Mouse (Mus musculus): Measurements from ENCODE around the gene Fam122a. TPM values are rescaled to one million over a fixed set of nuclear protein-coding genes. Genes with fewer than 3 reads are reported as not detected.

The Fam122a gene
- total RNA-seq, 2 experiments from 2014 or later = 26.3 to 33.6 TPM

GRCm38 (mm10) chr19:24491824-24492223, 14.7 kb upstream of the Fam122a start:
- DNase-seq = no peak
- intact Hi-C loops (cut with DNase I) = no loop called here

- DNase-seq = no peak
- intact Hi-C loops (cut with DNase I) = no loop called here
Measured at GRCm38 (mm10) chr19:24490275-24490674, 13.1 kb upstream of the Fam122a start.

DNA sequence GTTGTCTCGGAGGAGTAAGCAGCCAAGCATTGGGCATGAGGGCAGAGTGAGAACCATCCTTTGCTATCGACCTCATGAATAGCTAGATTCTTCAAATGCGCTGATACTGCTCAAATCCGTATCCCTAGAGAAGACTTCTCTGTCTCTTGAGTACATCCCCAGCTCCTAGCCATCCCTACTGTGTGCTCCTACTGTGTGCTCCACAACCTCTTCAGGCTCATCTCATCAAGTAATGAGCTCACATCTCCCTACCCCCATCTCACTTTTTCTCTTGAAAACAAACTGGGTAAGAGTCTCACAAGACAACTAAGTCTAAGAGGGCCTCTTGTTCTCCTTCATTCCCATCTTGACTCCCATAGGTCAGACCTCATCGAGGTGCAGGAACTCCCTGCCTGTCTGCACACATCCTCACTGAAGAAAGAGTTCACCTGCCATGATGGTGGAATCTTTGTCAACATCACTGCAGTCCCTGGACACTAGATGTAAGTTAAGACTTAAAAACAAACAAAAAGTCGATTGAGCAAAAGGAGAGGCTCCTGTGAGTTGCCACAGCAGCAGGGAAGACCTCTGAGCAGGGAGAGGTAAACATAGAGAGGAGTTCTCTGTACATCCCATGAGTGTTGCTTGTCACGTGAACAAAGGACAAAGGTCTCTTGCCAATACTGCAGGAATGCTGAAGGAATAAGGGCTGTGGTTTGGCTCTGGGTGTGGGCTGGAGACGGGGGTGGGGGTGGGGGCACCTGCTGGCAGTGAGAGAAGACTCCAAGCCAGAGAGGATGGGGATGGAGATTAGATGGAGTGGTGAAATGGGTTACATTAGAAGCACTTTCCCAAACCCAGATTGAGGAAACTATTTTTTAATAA, 9.5 kb upstream of the Fam122a start:
- no peak for DNase-seq
- intact Hi-C loops (cut with DNase I) = no loop called here

DNA sequence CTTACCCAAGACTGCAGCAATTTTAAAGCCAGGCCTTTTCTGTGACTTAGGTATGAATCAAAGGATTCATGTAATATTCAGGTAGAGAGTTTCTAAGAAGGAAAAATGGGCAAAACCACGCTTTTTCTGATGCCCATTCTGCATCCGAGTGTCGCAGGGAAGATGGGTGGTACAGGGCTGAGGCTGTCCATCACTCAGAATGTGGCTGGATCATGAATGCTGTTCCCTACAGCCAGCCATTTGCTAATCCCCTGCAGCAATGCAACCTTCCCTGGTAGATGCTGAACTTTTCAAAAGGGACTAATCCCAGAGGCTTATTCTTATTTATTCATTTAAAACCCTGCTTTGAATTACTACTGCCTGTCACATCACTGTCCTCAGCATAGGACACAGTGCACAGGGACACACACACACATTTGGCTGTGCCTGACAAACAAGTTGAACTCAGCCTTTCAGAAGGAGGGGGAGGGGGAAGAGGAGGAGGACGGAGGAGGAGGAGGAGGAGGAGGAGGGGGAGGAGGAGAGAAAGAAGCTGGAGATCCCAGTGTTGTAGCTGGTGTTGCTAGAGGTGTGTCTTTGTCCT, 7.5 kb upstream of the Fam122a start:
- intact Hi-C loops (cut with DNase I) = no loop called here
- DNase-seq = no peak

DNA sequence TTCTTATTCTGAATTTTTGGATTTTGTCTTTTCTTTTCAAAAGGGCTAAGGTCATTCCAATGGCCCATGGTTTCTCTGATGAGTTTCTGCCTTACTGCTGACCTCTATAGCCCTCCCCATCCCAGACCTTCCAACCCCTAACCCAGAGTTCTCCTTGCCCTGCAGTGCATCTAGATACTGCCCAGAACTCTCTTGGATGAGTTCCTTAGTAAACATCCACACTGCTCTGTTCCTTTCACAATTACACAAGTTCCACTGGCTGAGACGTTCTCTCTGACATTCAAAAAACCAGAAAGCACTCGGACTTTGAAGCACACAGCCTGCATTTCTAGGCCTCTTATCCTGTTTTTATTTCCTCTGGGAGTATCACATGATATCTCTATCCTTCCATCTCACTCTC, 3.8 kb upstream of the Fam122a start:
- intact Hi-C loops (cut with DNase I) = no loop called here
- DNase-seq = no peak

DNA sequence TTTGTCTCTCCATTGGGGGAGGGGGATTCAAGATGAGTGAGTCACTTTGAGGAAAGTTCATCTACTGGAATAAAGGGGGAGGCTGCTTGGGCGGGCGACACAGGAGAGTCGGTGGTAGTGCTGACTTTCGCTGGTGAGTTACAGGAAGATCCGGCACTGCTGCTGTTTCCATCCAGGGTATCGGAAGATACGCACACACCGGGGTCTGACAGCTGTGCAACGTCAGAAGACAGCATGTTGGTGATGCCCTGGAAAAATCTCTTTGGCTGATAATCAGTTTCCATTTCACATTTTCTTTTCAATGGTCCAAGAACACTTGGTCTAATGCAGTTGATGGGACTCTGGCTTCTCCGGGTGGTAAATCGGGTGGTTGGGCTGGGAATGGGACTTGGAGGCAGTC, 695 bp downstream of the Fam122a start:
- no peak for DNase-seq
- intact Hi-C loops (cut with DNase I) = loop anchor here (5.0 kb wide), 1 partner anchor 174 kb away; no protein-coding TSS in a partner anchor

DNA sequence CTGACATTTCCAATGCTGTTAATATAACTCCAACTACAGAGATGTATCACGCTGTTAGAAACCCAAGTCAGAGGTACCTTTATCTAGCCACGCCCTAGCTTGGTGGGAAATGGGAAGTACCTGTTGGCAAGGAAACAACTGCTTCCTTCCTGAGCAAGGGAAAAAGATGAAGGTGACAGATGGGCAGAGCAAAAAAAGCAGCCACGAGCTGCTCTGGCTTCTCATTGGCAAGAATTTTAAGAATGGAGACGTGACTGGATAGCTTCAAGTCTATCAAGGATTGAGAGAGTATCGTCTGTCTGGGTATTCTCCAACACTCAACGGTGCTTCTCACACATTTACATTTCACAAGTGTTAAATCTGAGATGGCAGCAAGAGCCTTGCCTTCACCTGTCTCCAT, 1.9 kb downstream of the Fam122a start:
- DNase-seq = no peak
- intact Hi-C loops (cut with DNase I) = loop anchor here (5.0 kb wide), 1 partner anchor 173 kb away; no protein-coding TSS in a partner anchor

GRCm38 (mm10) chr19:24472512-24472911, 4.6 kb downstream of the Fam122a start:
- DNase-seq = no peak
- intact Hi-C loops (cut with DNase I) = no loop called here

GRCm38 (mm10) chr19:24471538-24471937, 5.6 kb downstream of the Fam122a start:
- no peak for DNase-seq
- intact Hi-C loops (cut with DNase I) = no loop called here

- intact Hi-C loops (cut with DNase I) = no loop called here
- no peak for DNase-seq
Measured at GRCm38 (mm10) chr19:24469216-24469615, 7.9 kb downstream of the Fam122a start.

DNA sequence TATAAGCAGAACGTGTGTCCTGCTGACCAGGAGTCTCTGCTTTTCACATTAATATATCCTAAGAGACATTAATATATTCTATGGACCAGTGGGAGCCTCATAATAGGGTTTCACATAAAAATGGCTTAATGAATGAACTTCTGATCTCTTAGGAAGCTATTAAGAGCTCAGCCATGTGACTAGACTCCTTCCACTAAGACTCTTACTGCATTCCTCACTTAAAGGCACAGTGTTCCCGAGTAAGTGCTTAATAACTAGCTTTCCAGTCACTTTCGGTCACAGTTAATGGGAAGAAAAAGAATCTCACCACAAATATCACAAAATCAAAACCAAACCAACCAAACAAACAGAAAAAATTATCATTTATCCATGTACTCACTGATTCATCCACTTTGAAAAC, 8.5 kb downstream of the Fam122a start:
- DNase-seq = no peak
- intact Hi-C loops (cut with DNase I) = no loop called here

GRCm38 (mm10) chr19:24463011-24463410, 14.1 kb downstream of the Fam122a start:
- DNase-seq = no peak
- intact Hi-C loops (cut with DNase I) = no loop called here

- intact Hi-C loops (cut with DNase I) = no loop called here
Measured at GRCm38 (mm10) chr19:24456591-24457231, 20.4 kb downstream of the Fam122a start.

GRCm38 (mm10) chr19:24455249-24455960, 21.8 kb downstream of the Fam122a start:
- intact Hi-C loops (cut with DNase I) = no loop called here
- no peak for DNase-seq

More at GRCm38 (mm10) chr19:24456591-24457231, 20.4 kb downstream of the Fam122a start:
- DNase-seq = peak; percentile 43

DNA sequence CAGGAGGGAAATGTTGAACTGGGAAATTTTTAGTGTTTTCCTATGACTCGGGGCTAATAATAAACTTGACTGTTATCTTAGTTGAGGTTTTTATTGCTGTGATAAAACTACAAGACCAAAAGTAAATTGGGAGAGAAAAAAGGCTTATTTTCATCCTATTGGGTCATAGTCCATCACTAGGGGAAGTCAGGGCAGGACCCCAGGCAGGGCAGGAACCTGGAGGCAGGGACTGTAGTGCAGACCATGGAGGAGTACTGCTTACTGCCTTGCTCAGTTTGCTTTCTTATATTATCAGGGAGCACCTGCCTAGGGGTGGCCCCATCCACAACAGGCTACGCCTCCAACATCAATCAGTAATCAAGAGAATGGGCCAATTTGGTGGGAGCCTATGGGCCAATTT, 22.7 kb downstream of the Fam122a start:
- no peak for DNase-seq

DNA sequence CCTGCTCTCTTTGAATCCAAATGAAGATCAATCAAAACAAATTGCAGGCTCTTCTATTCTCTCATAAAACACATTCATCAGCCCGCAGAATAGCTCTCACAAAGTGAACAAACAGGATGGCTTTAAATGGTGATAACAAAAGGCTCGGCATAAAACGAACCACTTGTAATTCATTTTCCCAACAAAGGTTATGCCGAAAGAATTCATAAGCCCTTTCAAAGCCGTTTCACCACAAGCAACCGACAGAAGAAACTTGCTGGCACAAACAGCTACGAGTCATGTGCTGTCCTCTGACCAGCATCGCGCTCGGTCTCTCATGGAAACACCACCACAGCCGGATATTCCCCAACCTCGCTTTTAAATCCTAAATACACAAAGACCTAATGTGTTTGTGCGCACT, 23.8 kb downstream of the Fam122a start:
- intact Hi-C loops (cut with DNase I) = no loop called here
- peak; percentile 26 for DNase-seq

More for the DNA sequence above, 22.7 kb downstream of the Fam122a start:
- intact Hi-C loops (cut with DNase I) = no loop called here

DNA sequence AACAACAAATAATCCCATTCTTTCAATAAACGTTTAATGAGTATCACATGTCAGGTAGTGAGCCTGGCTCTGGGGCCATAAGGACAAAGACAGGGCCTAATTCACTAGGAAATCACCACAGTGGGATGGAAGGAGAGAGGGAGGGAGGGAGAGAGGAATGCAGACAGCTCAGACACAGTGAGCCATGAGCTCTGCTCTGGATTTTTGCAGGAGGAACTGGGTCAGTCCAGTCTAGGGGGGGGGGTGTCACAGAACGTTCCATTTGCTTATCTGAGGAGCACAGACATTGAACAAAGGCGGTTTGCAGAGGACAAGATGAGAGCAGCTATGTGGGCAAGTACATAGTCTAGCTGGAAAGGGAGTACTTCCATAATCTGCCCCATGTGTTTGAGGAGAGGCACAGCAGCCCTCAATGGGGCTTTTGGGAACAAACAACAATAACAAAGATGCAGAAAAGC, 24.7 kb downstream of the Fam122a start:
- intact Hi-C loops (cut with DNase I) = no loop called here
- peak; percentile 26 for DNase-seq

GRCm38 (mm10) chr19:24451626-24452025, 25.5 kb downstream of the Fam122a start:
- no peak for DNase-seq
- intact Hi-C loops (cut with DNase I) = no loop called here

DNA sequence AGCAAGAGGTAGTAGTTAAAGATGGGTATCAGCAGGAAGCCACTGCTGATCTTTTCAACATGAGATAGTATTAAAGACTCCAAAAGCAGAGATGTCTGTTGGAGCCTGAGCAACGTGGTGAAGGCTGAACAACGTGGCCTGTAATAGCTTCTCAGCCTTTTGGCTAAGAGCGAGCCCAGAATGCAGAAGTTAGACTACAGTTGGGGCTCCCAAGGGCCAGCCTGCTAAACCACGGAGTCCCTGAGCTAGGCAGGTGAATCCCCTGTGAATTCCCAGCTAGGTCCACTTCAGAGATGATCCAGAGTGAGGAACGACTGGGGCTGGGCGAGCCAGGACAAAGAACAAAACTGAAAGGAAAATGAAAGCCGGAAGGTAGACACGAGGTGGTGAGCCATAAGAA, 26.4 kb downstream of the Fam122a start:
- no peak for DNase-seq
- intact Hi-C loops (cut with DNase I) = no loop called here

- no peak for DNase-seq
- intact Hi-C loops (cut with DNase I) = no loop called here
Measured at GRCm38 (mm10) chr19:24444322-24444721, 32.8 kb downstream of the Fam122a start.

DNA sequence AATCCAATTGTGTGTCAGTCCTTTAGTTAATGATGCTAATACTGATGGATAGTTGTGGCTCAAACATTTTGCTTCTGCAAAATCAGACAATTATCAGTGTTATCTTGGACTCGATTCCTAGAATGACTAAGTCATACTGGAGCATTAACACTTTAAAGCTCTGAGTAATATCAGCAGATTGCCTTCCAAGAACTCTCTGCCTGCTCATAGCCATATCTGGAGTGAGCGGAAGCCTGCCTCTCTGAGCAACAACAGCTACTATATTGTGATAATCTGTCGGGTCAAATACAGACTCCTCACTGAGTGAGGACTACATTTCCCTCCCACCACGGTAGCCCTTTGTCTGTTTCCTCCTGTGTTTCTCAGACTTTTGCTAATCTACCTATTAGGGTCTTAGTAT, 37.4 kb downstream of the Fam122a start:
- no peak for DNase-seq
- intact Hi-C loops (cut with DNase I) = no loop called here
